Mouse (Mus musculus) liver, postnatal 0 days (tissue): ENCODE measurements around the gene Fam129a. TPM values are rescaled to one million over a fixed set of nuclear protein-coding genes. Genes with fewer than 3 reads are reported as not detected.

Source experiments
- ATAC-seq: fragments of 200-750 bp; cut with Nextera tagmentation; 2 replicates; pipeline ENCODE4 v1.8.0; 2017; ENCODE audit warnings: mild to moderate bottlenecking, moderate library complexity
- DNase-seq: peaks from one replicate; pipeline ENCODE4 v3.0.0-alpha.2; 2016
- H3K27ac ChIP-seq: fragments of 300-500 bp; sonication (generic); 2 replicates; pipeline ENCODE4 v1.5.1; 2014; ENCODE audit warnings: antibody characterized with exemption, moderate library complexity, mild to moderate bottlenecking, low read depth
- H3K27me3 ChIP-seq: fragments of 300-500 bp; sonication (generic); 2 replicates; pipeline ENCODE4 v1.6.1; 2014; ENCODE audit warnings: low read length, control low read depth, mixed read lengths; ENCODE audit not compliant: insufficient read depth
- H3K36me3 ChIP-seq: fragments of 300-500 bp; sonication (generic); replicated peaks from 2 replicates; pipeline ENCODE4 v1.6.1; 2014; ENCODE audit warnings: mild to moderate bottlenecking, control low read depth, low read length, moderate library complexity, mixed read lengths; ENCODE audit not compliant: insufficient read depth
- H3K4me1 ChIP-seq: fragments of 300-500 bp; sonication (generic); 2 replicates; pipeline ENCODE4 v1.6.1; 2014; ENCODE audit warnings: antibody characterized with exemption, mild to moderate bottlenecking, control low read depth; ENCODE audit not compliant: insufficient read depth
- H3K4me2 ChIP-seq: fragments of 300-500 bp; sonication (generic); 2 replicates; pipeline ENCODE4 v1.6.1; 2014; ENCODE audit warnings: low read depth, mild to moderate bottlenecking, low read length, moderate library complexity, mixed read lengths
- H3K4me3 ChIP-seq: fragments of 300-500 bp; sonication (generic); 2 replicates; pipeline ENCODE4 v1.5.1; 2014; ENCODE audit warnings: low read depth, low read length
- H3K9ac ChIP-seq: fragments of 300-500 bp; sonication (generic); replicated peaks from 2 replicates; pipeline ENCODE4 v1.6.1; 2014; ENCODE audit warnings: mild to moderate bottlenecking, moderate library complexity
- H3K9me3 ChIP-seq: fragments of 300-500 bp; sonication (generic); 2 replicates; pipeline ENCODE4 v1.6.1; 2016; ENCODE audit warnings: mild to moderate bottlenecking, control low read depth, low read length, mixed read lengths
- CTCF ChIP-seq: sonication (generic); IDR thresholded peaks from 2 replicates; pipeline ENCODE4 v1.5.1; 2016; ENCODE audit warnings: antibody characterized with exemption, low read depth
- EP300 ChIP-seq: IDR thresholded peaks from 2 replicates; pipeline ENCODE4 v1.6.1; 2016; ENCODE audit warnings: antibody characterized with exemption, low read depth, mild to moderate bottlenecking
- WGBS: fragments of 180-500 bp; shearing (Covaris S2); extraction: QIAGEN DNeasy Blood & Tissue Kit; methylation state at CpG from one replicate; pipeline ENCODE4 v1.1.7; 2014; ENCODE audit not compliant: insufficient replicate concordance; 5-methylcytosine and 5-hydroxymethylcytosine counted together
- polyA plus RNA-seq: library from polyadenylated mRNA; unstranded; fragments of >200 nt; fragmentation: Nextera tagmentation; extraction: Ambion mirVana; gene quantifications from 2 replicates; pipeline ENCODE4 v1.2.1, GENCODE M21; 2015

Gene Fam129a
- polyA plus RNA-seq, 1 experiment from 2014 or later, result 11.5 TPM

- ATAC-seq, result no peak
These were observed 58.7 kb downstream of the Fam129a start for GRCm38 (mm10) chr1:151629591-151630250.

GRCm38 (mm10) chr1:151630251-151630628 lies 59.3 kb downstream of the Fam129a start:
- TF ChIP-seq CTCF, result no peak
- no peak for TF ChIP-seq EP300
- WGBS, result 79% methylated on average over 2 of the region's 2 CpGs
- Histone ChIP-seq H3K4me3 (no peak overlapping the region), H3K27me3 (no peaks in the 10 kb centered on the region), H3K9ac (no peak overlapping the region), H3K4me2 (no peak overlapping the region), H3K36me3 (no peaks in the 10 kb centered on the region), H3K9me3 (no peaks in the 10 kb centered on the region), H3K27ac (no peak overlapping the region), H3K4me1 (peaks cover 5% of the 10 kb centered on the region)
- ATAC-seq (no peak), DNase-seq (no peak)

More at GRCm38 (mm10) chr1:151629591-151630250, 58.7 kb downstream of the Fam129a start:
- 42% methylated on average over 7 of the region's 7 CpGs for WGBS
- H3K27ac ChIP-seq, result no peak overlapping the region
- H3K9ac ChIP-seq, result no peak overlapping the region
- H3K27me3 ChIP-seq, result no peaks in the 10 kb centered on the region
- H3K4me3 ChIP-seq, result no peak overlapping the region
- DNase-seq, result no peak
- peaks cover 7% of the 10 kb centered on the region for H3K4me1 ChIP-seq
- H3K4me2 ChIP-seq, result no peak overlapping the region
- no peaks in the 10 kb centered on the region for H3K9me3 ChIP-seq
- no peak for TF ChIP-seq CTCF
- TF ChIP-seq EP300, result no peak
- no peaks in the 10 kb centered on the region for H3K36me3 ChIP-seq

- no peak overlapping the region for H3K4me3 ChIP-seq
- H3K27ac ChIP-seq, result no peak overlapping the region
- no peaks in the 10 kb centered on the region for H3K36me3 ChIP-seq
- TF ChIP-seq CTCF (no peak), EP300 (no peak)
- no peak for DNase-seq
- H3K4me2 ChIP-seq, result no peak overlapping the region
- no peak overlapping the region for H3K9ac ChIP-seq
- no peaks in the 10 kb centered on the region for H3K9me3 ChIP-seq
- H3K27me3 ChIP-seq, result no peaks in the 10 kb centered on the region
- WGBS, result 51% methylated on average over 2 of the region's 2 CpGs
- ATAC-seq, result no peak
- peaks cover 5% of the 10 kb centered on the region for H3K4me1 ChIP-seq
These were observed 60.1 kb downstream of the Fam129a start for GRCm38 (mm10) chr1:151631061-151631460.

- peaks cover 5% of the 10 kb centered on the region for H3K4me1 ChIP-seq
- no peak for TF ChIP-seq CTCF
- no peak for TF ChIP-seq EP300
- ATAC-seq (peak; percentile 35; the same call in 1 of the 2 replicates), DNase-seq (no peak)
- 47% methylated on average over 11 of the region's 11 CpGs for WGBS
- H3K4me3 ChIP-seq, result no peak overlapping the region
- H3K4me2 ChIP-seq, result peak overlapping the region; percentile 18; the same call in 1 of the 2 replicates
- no peak overlapping the region for H3K27ac ChIP-seq
- no peaks in the 10 kb centered on the region for H3K27me3 ChIP-seq
- H3K9me3 ChIP-seq, result no peaks in the 10 kb centered on the region
- 0 out of 2 replicates have a peak, but pooled peaks cover 1% of the 10 kb centered on the region for H3K36me3 ChIP-seq
- H3K9ac ChIP-seq, result no peak overlapping the region
These were observed 60.8 kb downstream of the Fam129a start for GRCm38 (mm10) chr1:151631703-151632294.

GRCm38 (mm10) chr1:151632567-151633356 lies 61.8 kb downstream of the Fam129a start:
- Histone ChIP-seq H3K27me3 (no peaks in the 10 kb centered on the region), H3K9ac (no peak overlapping the region), H3K36me3 (0 out of 2 replicates have a peak, but pooled peaks cover 2% of the 10 kb centered on the region), H3K4me2 (no peak overlapping the region), H3K27ac (no peak overlapping the region), H3K9me3 (no peaks in the 10 kb centered on the region), H3K4me3 (no peak overlapping the region), H3K4me1 (peaks cover 5% of the 10 kb centered on the region)
- DNase-seq, result no peak
- TF ChIP-seq EP300 (no peak), CTCF (peak; percentile 34; the same call in 1 of the 2 replicates)
- ATAC-seq, result no peak
- WGBS, result 92% methylated on average over 7 of the region's 7 CpGs

GRCm38 (mm10) chr1:151636637-151637036 lies 65.7 kb downstream of the Fam129a start:
- H3K9ac ChIP-seq, result no peak overlapping the region
- no peak overlapping the region for H3K4me2 ChIP-seq
- H3K4me3 ChIP-seq, result no peak overlapping the region
- ATAC-seq (no peak), DNase-seq (no peak)
- H3K4me1 ChIP-seq, result peaks cover 3% of the 10 kb centered on the region
- peaks cover 7% of the 10 kb centered on the region for H3K9me3 ChIP-seq
- peaks cover 6% of the 10 kb centered on the region; the same call in 1 of the 2 replicates for H3K36me3 ChIP-seq
- no peaks in the 10 kb centered on the region for H3K27me3 ChIP-seq
- TF ChIP-seq CTCF (no peak), EP300 (no peak)
- WGBS, result 64% methylated on average over 3 of the region's 3 CpGs
- no peak overlapping the region for H3K27ac ChIP-seq
